Mouse (Mus musculus) cerebellum, adult 2 months (tissue): ENCODE measurements around the gene Usp24.

Experiments
- CTCF ChIP-seq: fragments of 200-500 bp; IDR thresholded peaks from 2 replicates; pipeline ENCODE4 v1.5.1; 2011; ENCODE audit warnings: low read depth, mild to moderate bottlenecking, control low read depth, low read length, moderate library complexity, borderline replicate concordance; ENCODE audit not compliant: insufficient read depth
- POLR2A ChIP-seq: fragments of 200-500 bp; IDR thresholded peaks from 2 replicates; pipeline ENCODE4 v1.6.1; 2011; ENCODE audit warnings: low read length, control low read depth, borderline replicate concordance; ENCODE audit not compliant: insufficient read depth

- TF ChIP-seq POLR2A, result no peak
- no peak for TF ChIP-seq CTCF
Observed at GRCm38 (mm10) chr4:106424560-106424959, 108.5 kb downstream of the Usp24 start.
